Mouse (Mus musculus): ENCODE measurements around the gene Cfap61. TPM values are rescaled to one million over a fixed set of nuclear protein-coding genes. Genes with fewer than 3 reads are reported as not detected.

Gene Cfap61
- total RNA-seq, 2 experiments from 2014 or later = 3.8 to 3.9 TPM

DNA sequence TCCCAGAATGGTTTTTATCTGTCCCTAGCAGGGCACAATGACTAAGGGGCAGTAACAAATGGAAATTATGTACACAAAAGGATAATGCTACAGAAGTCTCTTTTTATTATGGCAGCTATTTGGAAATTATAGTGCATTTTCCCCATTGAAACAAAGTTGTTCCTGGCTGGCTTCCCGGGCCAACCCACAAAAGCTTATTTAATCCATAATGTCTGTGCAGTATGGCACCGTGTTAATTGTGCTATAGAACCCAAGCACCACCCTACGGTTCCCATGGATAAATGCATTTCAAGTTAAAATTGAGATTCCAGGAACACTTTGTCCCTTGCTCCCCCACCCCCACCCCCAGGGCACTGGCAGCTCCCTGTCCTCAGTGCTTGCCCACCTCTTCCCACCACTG lies 9.7 kb downstream of the Cfap61 start:
- intact Hi-C loops (cut with DNase I) = no loop called here
- DNase-seq (ENCODE audit: extremely low spot score in 1 of 2, low spot score in 2 of 2) = no peak

DNA sequence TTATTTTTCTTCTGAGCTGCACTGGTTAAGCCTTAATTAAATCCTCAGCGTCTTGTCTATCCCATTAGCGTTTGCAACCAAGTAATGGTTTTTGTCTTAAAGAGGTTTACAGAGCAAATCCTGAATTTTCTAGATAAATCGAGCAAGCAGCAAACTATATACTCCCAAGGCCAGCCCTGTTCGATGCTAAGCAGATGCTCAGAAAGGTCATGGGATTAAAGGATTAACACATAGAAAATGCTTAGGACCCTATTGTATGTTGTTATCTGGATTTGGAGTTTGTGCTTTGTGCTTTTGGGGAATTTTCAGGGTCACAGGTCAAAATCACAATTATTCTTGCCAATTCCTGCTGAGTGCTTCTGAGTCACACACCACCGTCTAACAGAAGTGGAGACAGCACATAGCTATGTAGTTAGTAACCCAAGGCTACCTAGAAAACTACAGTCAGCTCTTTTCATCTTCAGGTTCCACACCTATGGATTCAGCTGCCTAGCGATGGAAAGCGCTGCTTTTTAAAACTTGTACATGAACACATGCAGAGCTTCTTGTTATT lies 13.9 kb downstream of the Cfap61 start:
- intact Hi-C loops (cut with DNase I) = no loop called here
- DNase-seq (ENCODE audit: extremely low spot score in 1 of 2, low spot score in 2 of 2) = no peak

DNA sequence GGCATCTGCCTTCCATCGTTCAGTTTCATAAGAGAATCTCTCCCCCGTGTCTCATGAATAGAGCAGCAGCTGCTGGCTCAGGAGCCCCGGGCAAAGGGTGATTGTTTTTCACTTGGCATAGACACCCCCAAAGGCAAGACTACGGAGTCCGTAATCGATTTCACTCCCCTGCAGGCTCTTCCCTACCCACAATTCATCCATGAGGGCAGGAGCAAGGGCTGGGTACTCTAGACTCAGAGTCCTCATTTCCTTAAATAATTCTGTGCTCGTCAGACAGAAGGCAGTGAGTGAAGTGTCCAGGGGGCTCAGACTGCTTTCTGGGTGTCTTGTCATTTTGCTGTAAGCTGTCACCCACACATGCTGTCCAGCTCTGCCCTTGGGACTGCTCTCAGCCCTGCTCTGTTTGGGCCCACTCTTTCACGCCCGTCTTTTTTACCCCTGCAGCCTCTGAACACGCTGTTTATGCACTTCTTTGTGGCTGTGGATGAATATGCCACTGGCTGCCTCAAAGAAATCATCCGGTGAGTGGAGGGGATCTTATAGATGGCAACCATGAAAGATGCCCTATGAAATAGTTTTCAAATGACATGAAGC lies 15.0 kb downstream of the Cfap61 start:
- intact Hi-C loops (cut with DNase I) = loop anchor here (10.0 kb wide), 2 partner anchors 435 to 665 kb away; no protein-coding TSS in a partner anchor
- DNase-seq (ENCODE audit: extremely low spot score in 1 of 2, low spot score in 2 of 2) = no peak

GRCm38 (mm10) chr2:145950239-145950638 lies 15.7 kb downstream of the Cfap61 start:
- no peak for DNase-seq (ENCODE audit: extremely low spot score in 1 of 2, low spot score in 2 of 2)
- intact Hi-C loops (cut with DNase I) = loop anchor here (10.0 kb wide), 2 partner anchors 435 to 665 kb away; no protein-coding TSS in a partner anchor

GRCm38 (mm10) chr2:145952726-145953125 lies 18.1 kb downstream of the Cfap61 start:
- intact Hi-C loops (cut with DNase I) = loop anchor here (10.0 kb wide), 2 partner anchors 432 to 662 kb away; no protein-coding TSS in a partner anchor
- no peak for DNase-seq (ENCODE audit: extremely low spot score in 1 of 2, low spot score in 2 of 2)

GRCm38 (mm10) chr2:145955844-145956243 lies 21.3 kb downstream of the Cfap61 start:
- no peak for DNase-seq (ENCODE audit: extremely low spot score in 1 of 2, low spot score in 2 of 2)
- intact Hi-C loops (cut with DNase I) = loop anchor here (2.0 to 10.0 kb wide), 4 partner anchors 261 to 659 kb away; no protein-coding TSS in a partner anchor

DNA sequence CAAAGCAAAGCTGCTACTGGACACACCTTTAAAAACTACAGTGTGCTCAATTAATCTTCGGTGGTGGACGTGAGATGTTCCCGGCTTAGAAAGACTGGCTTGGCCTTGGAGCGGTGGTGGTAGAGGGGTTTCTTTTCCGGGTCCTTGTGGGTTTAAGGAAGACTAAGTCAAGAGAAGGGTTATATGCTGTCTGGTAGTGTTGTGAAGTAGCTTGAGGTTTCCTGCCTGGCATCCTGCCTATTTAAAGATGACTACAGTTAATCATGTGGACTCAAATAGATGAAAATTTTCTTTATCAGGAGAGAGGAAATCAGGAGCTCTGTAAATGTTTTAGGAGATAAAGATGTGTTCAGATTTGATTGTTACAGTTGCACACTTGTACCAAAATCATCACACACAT lies 21.7 kb downstream of the Cfap61 start:
- intact Hi-C loops (cut with DNase I) = loop anchor here (2.0 to 10.0 kb wide), 4 partner anchors 261 to 658 kb away; no protein-coding TSS in a partner anchor

DNA sequence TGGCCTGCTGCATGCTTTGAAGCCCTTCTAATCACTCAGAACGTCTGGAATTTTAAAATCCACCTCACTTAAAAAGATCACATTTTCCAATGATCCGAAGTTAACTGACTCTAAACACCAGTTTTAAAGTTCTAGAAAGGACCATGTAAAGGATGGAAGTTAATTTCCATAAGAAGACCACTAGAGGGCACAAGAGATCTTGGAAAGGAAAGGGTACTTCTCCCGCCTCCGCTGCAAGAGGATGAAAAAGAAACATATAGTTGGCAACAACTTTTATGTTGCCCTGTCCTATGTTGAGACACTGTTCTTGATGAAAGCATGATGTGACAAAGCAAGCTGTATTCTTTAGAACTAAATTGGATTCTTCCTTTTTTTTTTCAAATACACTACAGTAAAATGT lies 22.9 kb downstream of the Cfap61 start:
- peak in 1 of 2 experiments; percentile 25 for DNase-seq (ENCODE audit: extremely low spot score in 1 of 2, low spot score in 2 of 2)
- intact Hi-C loops (cut with DNase I) = loop anchor here (2.0 to 10.0 kb wide), 4 partner anchors 260 to 657 kb away; no protein-coding TSS in a partner anchor

More for the DNA sequence above, 21.7 kb downstream of the Cfap61 start:
- no peak for DNase-seq (ENCODE audit: extremely low spot score in 1 of 2, low spot score in 2 of 2)

- intact Hi-C loops (cut with DNase I) = loop anchor here (5.0 to 10.0 kb wide), 3 partner anchors 259 to 657 kb away; no protein-coding TSS in a partner anchor
Observed at GRCm38 (mm10) chr2:145958097-145958496, 23.5 kb downstream of the Cfap61 start.

DNA sequence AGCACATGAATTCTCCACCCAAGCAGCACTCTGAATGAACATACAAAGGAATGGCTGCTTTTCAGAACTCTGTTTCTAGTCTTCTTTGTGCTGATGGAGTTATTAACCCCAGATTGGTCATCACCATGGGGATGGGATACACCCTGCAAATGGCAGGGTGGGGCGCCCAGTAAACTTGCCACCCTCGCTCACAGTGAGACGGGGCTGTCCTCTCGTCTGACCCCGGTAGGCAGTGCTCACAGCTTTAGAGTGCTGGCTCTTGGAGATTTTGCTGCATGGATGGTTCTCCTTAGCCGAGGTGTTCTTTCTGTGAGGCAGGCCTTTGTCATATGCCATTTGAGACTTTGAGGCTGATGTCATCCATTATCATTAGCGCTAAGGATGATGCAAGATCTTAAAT lies 24.0 kb downstream of the Cfap61 start:
- DNase-seq (ENCODE audit: extremely low spot score in 1 of 2, low spot score in 2 of 2) = no peak
- intact Hi-C loops (cut with DNase I) = loop anchor here (5.0 to 10.0 kb wide), 3 partner anchors 259 to 656 kb away; no protein-coding TSS in a partner anchor

More at GRCm38 (mm10) chr2:145958097-145958496, 23.5 kb downstream of the Cfap61 start:
- DNase-seq (ENCODE audit: extremely low spot score in 1 of 2, low spot score in 2 of 2) = no peak

DNA sequence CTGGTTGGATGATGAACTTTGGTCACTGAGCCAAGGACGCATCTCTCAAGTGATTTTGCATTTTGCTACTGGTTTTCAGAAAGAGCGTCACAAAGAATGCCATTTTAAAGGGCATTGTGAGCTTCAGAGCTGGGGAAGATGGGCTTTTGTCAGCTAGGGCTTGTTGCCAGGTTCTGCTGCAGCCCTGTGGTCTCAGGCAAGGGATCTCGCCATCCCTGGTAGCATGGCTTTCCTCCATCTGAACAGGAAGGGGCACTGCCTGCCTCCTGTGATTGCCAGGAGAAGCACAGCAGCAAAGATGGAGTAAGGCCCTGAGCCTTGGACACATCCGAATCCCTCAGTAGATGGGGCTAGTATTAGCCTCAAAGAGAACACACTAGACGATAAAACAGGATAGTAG lies 27.3 kb downstream of the Cfap61 start:
- intact Hi-C loops (cut with DNase I) = no loop called here
- no peak for DNase-seq (ENCODE audit: extremely low spot score in 1 of 2, low spot score in 2 of 2)

DNA sequence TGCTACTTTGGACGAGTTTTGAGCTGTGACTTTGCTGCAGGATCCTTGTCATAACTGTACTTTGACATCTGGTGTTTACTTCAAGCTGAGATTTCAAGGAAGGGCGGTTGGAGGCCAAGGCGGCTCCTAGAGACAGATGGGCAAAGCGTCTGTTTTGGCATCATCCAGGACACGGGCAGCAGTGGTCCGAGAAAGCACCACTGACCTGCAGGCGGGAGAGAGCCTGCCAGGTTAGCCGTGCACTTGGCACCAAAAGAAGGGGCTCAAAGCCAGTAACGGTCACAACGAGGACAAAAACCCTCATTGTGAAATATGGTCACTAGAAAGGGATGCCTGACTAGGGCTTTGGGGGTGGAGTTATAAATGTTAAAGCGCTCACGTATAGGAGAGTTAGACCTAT lies 36.2 kb downstream of the Cfap61 start:
- DNase-seq (ENCODE audit: extremely low spot score in 1 of 2, low spot score in 2 of 2) = no peak
- intact Hi-C loops (cut with DNase I) = no loop called here

- intact Hi-C loops (cut with DNase I) = no loop called here
- peak in 1 of 2 experiments; percentile 21 for DNase-seq (ENCODE audit: extremely low spot score in 1 of 2, low spot score in 2 of 2)
Observed at GRCm38 (mm10) chr2:145971237-145972010, 36.8 kb downstream of the Cfap61 start.

- DNase-seq (ENCODE audit: extremely low spot score in 1 of 2, low spot score in 2 of 2) = no peak
- intact Hi-C loops (cut with DNase I) = no loop called here
Observed at GRCm38 (mm10) chr2:145972571-145972970, 38.0 kb downstream of the Cfap61 start.

DNA sequence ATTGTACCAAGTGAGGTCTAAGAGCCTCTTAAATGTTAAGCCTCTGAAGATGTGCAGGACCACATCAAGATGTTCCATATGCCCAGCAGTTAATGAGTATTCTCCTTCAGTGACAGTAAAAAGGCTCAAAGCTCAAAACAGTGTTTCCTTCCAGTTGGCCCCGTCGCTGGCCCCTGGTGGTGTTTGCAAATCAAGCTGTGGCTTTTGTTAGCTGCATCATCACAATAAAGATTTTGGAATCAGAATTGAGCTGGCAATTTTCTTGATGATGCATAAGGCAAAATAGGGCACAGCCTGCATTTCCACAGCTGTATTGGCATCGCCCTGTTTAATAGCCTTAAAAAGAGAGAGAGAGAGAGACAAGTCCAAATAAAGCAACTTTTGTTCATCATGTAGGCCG lies 45.0 kb downstream of the Cfap61 start:
- intact Hi-C loops (cut with DNase I) = no loop called here
- DNase-seq (ENCODE audit: extremely low spot score in 1 of 2, low spot score in 2 of 2) = no peak

- intact Hi-C loops (cut with DNase I) = no loop called here
- DNase-seq (ENCODE audit: extremely low spot score in 1 of 2, low spot score in 2 of 2) = no peak
Observed at GRCm38 (mm10) chr2:145980881-145981280, 46.3 kb downstream of the Cfap61 start.

DNA sequence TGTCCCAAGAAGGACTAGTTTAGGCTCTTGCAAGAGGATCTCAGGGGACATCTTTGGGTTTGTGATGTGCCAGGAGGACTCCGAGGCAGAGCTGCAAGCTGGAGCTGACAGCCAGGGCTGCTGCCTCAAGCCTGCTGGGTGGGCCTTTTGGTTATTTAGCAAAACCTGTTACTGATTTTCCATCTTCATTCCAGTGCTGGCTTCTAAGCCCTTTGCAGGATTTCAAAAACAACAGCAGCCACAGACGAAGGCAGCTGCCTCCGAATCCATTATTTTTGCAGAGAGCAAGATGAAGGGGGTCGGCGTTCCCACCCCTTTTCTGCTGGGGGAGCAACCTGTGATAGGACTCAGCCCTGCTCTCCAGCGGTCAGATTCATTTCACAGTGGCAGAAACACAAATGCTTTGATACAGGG lies 47.1 kb downstream of the Cfap61 start:
- DNase-seq (ENCODE audit: extremely low spot score in 1 of 2, low spot score in 2 of 2) = no peak
- intact Hi-C loops (cut with DNase I) = no loop called here

GRCm38 (mm10) chr2:145982317-145983045 lies 47.9 kb downstream of the Cfap61 start:
- intact Hi-C loops (cut with DNase I) = no loop called here

GRCm38 (mm10) chr2:145987757-145988156 lies 53.2 kb downstream of the Cfap61 start:
- DNase-seq (ENCODE audit: extremely low spot score in 1 of 2, low spot score in 2 of 2) = no peak
- intact Hi-C loops (cut with DNase I) = no loop called here

More at GRCm38 (mm10) chr2:145982317-145983045, 47.9 kb downstream of the Cfap61 start:
- DNase-seq (ENCODE audit: extremely low spot score in 1 of 2, low spot score in 2 of 2) = no peak
